Mouse (Mus musculus) frontal cortex, postnatal 25 days (tissue): ENCODE measurements around the gene Lhfpl2.
A peak's percentile ranks its signal among the peaks of the same experiment; 100 is the strongest.

Experiments
- DNase-seq, 2 experiments: peaks; one replicate each; pipeline ENCODE4 v3.0.0; 2022; ENCODE audit warnings: low spot score in 2 of 2

Lhfpl2 gene

GRCm38 (mm10) chr13:94140446-94140845, 82.8 kb downstream of the Lhfpl2 start:
- DNase-seq: no peak

DNA sequence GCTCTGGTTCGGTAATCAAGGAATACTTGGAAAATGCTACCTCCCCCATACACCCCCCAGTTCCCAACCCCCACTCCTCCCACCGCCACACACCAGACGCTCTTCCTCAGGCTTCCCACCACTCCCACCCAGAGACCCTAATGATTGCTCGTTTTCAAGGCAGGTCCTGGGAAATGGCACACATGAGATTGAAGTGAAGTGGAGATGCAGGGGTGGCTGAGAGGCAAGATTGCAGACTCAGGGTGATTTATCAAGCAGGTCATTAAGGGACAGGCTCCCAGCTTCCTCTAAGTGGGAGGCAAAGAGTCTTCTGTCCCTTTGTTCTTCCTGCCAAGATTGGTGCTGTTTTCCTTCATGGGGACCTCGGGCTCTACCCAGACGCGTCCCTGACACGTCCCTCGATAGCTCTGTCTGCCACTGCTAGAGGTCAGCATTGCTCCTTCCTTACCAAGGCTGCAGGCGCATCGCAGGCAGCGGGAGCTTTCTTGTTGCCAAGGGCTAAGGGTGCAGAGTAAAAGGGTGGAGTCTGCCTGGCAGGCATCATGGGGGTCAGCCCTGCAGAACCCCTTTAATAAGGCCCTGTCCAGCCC, 85.6 kb downstream of the Lhfpl2 start:
- DNase-seq: no peak

DNA sequence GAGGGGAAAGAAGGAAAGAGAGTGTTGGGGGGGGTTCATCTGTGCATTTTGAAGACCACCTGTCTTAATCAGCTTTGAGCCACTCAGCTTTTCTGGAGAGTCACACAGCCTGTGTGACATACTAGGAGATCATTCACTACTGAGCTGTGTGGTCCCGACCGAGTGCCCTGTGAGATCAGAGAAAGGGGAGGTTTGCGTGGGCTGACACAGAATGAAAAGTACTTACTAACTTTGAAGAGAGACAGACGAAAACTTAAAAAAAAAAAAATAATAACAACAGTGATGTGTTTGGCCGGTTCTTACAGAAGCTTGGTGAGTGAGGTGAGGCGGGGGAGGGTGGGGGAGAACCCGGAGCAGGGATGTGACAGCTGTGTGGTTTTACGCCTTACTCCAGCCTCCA, 86.9 kb downstream of the Lhfpl2 start:
- no peak for DNase-seq

DNA sequence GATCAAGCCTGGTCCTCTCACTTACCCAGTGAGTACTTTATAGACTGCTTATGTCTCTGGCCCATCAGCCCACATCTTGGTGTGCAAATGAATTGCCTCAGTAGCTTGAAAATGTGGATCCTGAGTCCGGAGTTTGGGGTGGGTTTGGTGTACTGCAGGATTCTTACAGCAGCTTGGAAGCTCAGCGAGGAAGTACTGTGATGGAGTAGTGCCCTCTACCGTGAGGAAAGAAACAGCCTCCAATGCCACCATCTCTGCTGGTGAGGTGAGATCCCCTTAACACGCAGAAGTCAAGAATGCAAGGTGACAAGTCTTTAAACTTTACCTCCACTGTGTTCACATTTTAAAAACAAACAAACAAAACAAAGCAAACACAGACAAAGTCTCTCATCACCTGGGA, 89.7 kb downstream of the Lhfpl2 start:
- DNase-seq: peak; percentile 31 to 33

DNA sequence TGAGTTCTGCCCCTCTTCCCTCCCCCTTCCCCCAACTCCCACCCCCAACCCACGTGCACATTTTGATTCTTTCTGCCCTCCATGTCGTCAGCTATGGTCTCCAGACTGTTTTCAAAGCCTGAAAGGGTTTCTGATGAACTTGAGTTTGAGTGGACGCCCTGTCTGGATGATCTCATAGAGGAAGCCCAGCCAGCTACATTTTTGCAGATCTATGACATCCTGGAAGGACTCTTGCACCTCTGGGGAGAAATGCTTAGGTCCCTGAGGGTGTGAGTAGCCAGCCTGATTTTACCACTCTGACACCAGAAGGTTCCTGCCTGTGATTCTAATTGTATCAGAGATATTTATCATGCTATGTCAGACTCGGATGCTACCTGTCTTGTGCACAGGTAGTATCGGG, 91.4 kb downstream of the Lhfpl2 start:
- DNase-seq: no peak

- DNase-seq: no peak
Measured at GRCm38 (mm10) chr13:94149781-94150180, 92.2 kb downstream of the Lhfpl2 start.

GRCm38 (mm10) chr13:94151308-94151707, 93.7 kb downstream of the Lhfpl2 start:
- DNase-seq: no peak

DNA sequence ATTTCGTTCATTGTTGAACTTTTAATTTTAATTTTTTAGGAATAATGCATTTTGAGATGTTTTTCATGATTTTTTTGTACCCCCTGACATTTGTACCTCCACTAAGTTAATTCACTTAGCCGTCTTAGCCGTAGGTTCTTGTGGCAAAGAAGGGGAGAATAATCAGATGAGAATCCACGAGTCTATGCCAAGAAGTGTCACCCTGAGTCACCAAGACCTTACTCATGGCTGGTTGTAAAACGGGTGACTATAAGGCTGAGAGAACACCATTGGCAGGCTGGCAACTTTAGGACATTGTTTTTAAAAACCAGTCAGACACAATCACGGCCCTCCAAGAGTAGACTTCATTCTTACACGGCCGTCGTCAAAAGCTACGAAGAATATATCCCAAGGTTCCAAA, 95.2 kb downstream of the Lhfpl2 start:
- no peak for DNase-seq

GRCm38 (mm10) chr13:94153658-94154057, 96.1 kb downstream of the Lhfpl2 start:
- DNase-seq: no peak

DNA sequence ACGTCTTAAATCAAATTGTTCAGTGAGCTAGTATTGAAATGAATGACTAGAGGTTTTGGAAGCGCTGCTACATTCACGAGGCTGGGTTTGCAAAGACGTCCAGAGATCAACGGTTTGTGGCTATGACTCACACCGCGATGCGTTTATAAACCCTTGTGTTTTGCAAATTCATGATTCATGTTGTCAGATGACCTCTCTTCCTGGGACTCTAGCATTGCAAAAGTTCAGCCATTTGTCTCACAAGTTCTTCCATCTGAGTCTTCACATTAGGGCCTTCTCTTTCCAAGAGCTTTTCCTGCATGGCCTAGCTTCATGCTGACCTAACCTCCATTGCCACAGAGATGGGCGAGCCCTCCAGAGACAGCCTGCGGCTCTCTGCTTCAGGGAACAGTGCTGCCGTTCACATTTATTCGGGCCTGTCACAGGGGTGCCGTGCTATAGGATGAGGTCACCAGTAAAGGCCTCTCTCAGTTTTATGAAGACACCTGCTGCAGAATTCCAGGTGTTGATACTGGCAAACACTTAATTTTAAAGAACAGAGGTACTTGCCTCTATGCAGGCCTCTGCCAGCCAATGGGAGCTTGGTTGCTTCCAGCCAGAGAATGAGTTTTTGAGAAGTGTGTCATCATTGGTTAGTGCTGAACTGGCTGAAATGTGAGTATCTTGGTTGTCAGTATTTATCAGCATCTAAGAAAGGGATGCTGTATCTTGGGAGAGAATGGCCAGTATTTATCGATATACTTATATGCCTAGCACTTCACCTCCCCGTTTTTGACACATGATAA, 97.1 kb downstream of the Lhfpl2 start:
- DNase-seq: no peak

GRCm38 (mm10) chr13:94155657-94156429, 98.2 kb downstream of the Lhfpl2 start:
- DNase-seq: no peak

DNA sequence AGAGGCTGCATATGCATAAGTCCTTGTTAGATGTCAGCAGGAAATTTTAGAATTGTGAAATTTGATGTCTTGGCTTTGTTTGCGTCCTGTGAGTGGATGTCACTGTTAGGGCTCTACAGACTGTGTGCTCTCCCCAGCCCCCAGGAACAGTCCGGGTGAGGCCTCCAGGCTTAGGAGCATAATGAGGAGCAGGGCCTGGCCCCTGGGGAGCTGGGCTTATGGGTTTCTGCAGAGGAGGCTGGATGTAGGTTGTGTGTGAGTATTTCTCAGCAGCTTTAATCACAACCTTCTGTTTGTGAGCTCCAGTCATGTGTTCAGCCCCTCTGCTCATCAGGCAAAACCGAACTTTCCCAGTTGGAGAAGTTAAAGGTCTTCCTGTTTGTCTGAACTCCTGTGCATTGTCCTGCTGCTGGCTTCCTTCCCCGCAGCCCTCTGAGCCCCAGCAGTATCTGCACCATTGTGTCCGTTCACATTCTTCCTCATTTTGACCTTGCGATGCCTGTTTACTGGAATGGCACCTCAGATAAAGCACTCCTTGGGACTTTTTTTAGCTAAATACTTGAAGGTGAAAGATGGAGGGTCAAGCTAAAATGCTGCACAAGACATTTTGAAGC, 101.4 kb downstream of the Lhfpl2 start:
- no peak for DNase-seq

DNA sequence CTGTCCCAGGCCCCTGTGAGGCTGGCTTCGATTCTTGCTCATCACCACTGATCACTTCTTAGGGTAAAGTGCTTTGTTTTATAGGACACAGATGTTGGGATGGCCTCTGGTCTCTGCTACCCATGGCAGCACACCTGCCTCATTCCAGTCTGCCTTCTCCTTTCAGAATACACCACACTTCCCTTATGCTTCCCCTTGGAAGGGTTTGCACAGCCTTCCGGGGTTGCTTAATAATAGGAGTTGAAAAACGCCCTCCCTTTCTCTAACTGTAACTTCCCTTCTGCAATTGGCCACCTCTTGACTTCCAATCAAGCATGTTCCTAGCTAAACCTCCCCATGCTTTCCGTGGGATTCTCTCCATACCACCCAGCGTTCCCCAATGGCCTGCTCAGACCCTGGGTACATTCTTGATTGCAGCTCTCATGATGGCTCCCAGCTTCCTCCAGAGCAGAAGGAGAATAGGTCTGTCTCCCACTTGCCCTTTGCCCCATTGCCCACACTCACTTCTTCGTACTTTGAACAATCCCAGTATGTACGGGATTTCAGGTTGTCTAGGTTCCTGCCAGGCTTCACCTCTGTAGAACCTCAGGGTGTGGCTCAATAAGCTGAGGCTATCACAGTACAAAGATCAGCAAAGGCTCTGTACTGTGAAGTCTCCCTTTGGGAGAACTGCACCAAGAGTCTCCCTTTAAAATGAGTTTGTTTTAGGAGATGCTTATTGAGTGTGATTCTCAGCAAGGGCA, 102.1 kb downstream of the Lhfpl2 start:
- no peak for DNase-seq

DNA sequence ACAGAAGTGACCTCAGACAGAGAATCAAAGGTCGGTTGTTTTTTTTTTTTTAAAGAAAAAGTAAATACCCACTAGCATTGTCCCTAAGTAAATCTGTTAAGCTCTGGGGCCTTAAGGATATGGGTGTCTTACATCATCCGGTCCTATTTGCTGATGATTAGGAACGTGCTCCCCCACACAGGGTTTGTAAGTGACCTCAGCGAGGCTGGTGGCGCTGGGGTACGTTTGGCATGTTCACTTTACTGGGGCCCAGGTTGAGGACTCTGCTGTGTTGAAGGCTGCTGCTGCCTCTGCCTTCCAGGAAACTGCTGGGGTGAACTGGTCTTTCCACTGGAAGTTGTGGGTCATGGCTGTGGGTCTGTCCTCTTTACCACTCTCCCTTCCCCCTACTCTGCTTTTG, 106.9 kb downstream of the Lhfpl2 start:
- DNase-seq: no peak

- no peak for DNase-seq
Measured at GRCm38 (mm10) chr13:94168319-94168718, 110.7 kb downstream of the Lhfpl2 start.

DNA sequence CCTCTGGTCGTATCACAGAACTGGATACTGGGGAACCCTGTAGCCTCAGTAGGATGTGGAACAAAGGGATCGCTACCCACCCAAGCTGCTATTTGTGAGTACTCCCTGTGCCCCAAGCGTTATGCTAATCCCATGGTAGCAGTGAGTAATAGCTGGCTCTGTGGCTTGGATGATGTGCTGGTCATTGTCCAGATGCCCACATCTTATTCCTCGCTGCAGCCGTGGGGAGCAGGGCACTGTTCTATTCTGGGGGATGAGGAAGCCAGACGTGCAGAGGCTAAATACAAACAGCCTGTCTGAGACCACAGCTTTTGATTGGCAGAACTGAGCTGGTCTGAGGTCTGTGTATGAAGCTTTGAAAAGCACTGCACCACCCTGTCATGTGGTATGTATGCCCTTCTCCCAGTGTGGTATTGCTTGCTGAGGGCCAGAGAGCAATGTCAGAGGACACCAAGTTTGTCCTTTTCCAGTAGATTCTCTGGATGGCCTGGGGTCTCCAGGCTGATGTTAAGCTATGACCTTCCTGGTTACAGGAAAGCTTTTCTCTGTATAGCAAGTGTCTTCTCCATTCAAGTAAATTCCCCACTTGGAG, 111.8 kb downstream of the Lhfpl2 start:
- DNase-seq: no peak

GRCm38 (mm10) chr13:94171612-94172011, 114.0 kb downstream of the Lhfpl2 start:
- DNase-seq: no peak

- no peak for DNase-seq
Measured at GRCm38 (mm10) chr13:94172533-94173310, 115.1 kb downstream of the Lhfpl2 start.

GRCm38 (mm10) chr13:94173633-94174576, 116.3 kb downstream of the Lhfpl2 start:
- peak in 1 of 2 experiments; percentile 20 for DNase-seq
